ENCODE assay signal across 8 mouse cellular contexts in the genomic region with DNA sequence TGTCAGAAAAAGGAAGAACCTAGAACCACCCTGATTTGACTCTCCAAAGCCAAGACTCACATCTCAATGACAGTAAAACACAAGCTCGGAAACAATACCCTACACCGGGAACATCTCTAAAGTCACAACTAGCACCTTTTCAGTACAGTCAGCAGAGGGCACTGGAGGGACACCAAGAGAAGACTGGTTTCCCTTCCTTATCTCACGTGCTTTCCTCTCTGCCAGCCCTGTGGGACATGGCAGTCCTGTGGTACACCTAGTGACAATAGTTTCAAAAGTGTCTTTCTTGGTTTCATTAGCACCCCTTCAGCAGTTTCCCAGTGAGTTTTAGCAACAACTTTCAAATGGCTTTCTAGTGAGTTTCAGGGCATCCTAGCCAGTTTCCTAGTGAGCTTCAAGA.
DNase-seq lines count a peak whose midpoint lies in the region; ATAC-seq and TF ChIP-seq lines count a peak whose summit lies in the region.

No protein-coding gene starts in this region.

- no peaks in the 10 kb centered on the region for H3K36me3 ChIP-seq in forebrain, embryonic 14.5 days (ENCODE audit: control insufficient read depth, insufficient read depth, low read length)
- no peaks in the 10 kb centered on the region for H3K36me3 ChIP-seq in forebrain, embryonic 12.5 days (replicated peaks)
- no peaks in the 10 kb centered on the region for H3K36me3 ChIP-seq in heart, postnatal 0 days (replicated peaks; ENCODE audit: control insufficient read depth, insufficient read depth, low read length)

- no peaks in the 10 kb centered on the region for H3K27me3 ChIP-seq in forebrain, embryonic 14.5 days (replicated peaks; ENCODE audit: control insufficient read depth, insufficient read depth, low read length)
- H3K27me3 ChIP-seq in forebrain, embryonic 12.5 days: peaks cover 26% of the 10 kb centered on the region
- no peaks in the 10 kb centered on the region for H3K27me3 ChIP-seq in heart, postnatal 0 days (ENCODE audit: control insufficient read depth, insufficient read depth, low read length)

- no peak overlapping the region for H3K4me2 ChIP-seq in forebrain, embryonic 14.5 days (ENCODE audit: low read length)
- no peak overlapping the region for H3K4me2 ChIP-seq in forebrain, embryonic 12.5 days
- no peak overlapping the region for H3K4me2 ChIP-seq in heart, postnatal 0 days (ENCODE audit: low read depth, low read length)

- no peaks in the 10 kb centered on the region for H3K9me3 ChIP-seq in forebrain, embryonic 14.5 days (replicated peaks; ENCODE audit: control insufficient read depth, low read length)
- H3K9me3 ChIP-seq in forebrain, embryonic 12.5 days: no peaks in the 10 kb centered on the region
- H3K9me3 ChIP-seq in heart, postnatal 0 days (replicated peaks; ENCODE audit: control insufficient read depth, low read length): no peaks in the 10 kb centered on the region

- 34% methylated on average over 3 of the region's 3 CpGs for WGBS in forebrain, embryonic 14.5 days
- 13% methylated on average over 3 of the region's 3 CpGs for WGBS in forebrain, embryonic 12.5 days
- 24% methylated on average over 3 of the region's 3 CpGs for WGBS in heart, postnatal 0 days

- peak; percentile 46; the same call in 1 of the 2 replicates for ATAC-seq in forebrain, embryonic 14.5 days
- no peak for ATAC-seq in forebrain, embryonic 12.5 days (ENCODE audit: low FRiP score)
- 0 out of 2 replicates have a peak, but pooled peaks have one; percentile 62 for ATAC-seq in heart, postnatal 0 days (ENCODE audit: insufficient read depth, low read depth)
- ATAC-seq in monocyte, adult 5-6 weeks (replicated peaks; ENCODE audit: insufficient number of reproducible peaks, low FRiP score, low TSS enrichment, poor library complexity, severe bottlenecking): no peak

- no peak overlapping the region for H3K9ac ChIP-seq in forebrain, embryonic 14.5 days (ENCODE audit: low read length)
- no peak overlapping the region for H3K9ac ChIP-seq in forebrain, embryonic 12.5 days
- H3K9ac ChIP-seq in heart, postnatal 0 days (replicated peaks; ENCODE audit: low read depth, low read length): no peak overlapping the region

- no peak for TF ChIP-seq EP300 in heart, postnatal 0 days (IDR thresholded peaks at IDR 0.05; ENCODE audit: low read depth)

- DNase-seq in forebrain, embryonic 14.5 days (ENCODE audit: low spot score): peak; percentile 55
- DNase-seq in A20 (ENCODE audit: low read depth, low spot score): peak; percentile 58
- peak; percentile 3 for DNase-seq in c-Kit-positive CD71-positive TER-119-negative erythroid progenitor cells, embryonic 14.5 days (ENCODE audit: low read depth)
- peak; percentile 74 for DNase-seq in heart, postnatal 0 days (ENCODE audit: low spot score)
- DNase-seq in layer of hippocampus, adult 9-11 months: peak; percentile 7
- peak; percentile 59 for DNase-seq in lung, postnatal 25 days (ENCODE audit: low spot score)

- H3K4me1 ChIP-seq in forebrain, embryonic 14.5 days (ENCODE audit: control insufficient read depth, insufficient read depth, low read length): no peaks in the 10 kb centered on the region
- no peaks in the 10 kb centered on the region for H3K4me1 ChIP-seq in forebrain, embryonic 12.5 days
- H3K4me1 ChIP-seq in heart, postnatal 0 days (ENCODE audit: control insufficient read depth, insufficient read depth): no peaks in the 10 kb centered on the region

- TF ChIP-seq CTCF in heart, postnatal 0 days (IDR thresholded peaks at IDR 0.05; ENCODE audit: low read depth): peak; percentile 75

- H3K27ac ChIP-seq in forebrain, embryonic 14.5 days (ENCODE audit: low read depth, low read length): no peak overlapping the region
- no peak overlapping the region for H3K27ac ChIP-seq in forebrain, embryonic 12.5 days
- H3K27ac ChIP-seq in heart, postnatal 0 days (ENCODE audit: low read depth): no peak overlapping the region

- H3K4me3 ChIP-seq in forebrain, embryonic 14.5 days (ENCODE audit: low read depth, low read length): no peak overlapping the region
- H3K4me3 ChIP-seq in forebrain, embryonic 12.5 days (replicated peaks): no peak overlapping the region
- H3K4me3 ChIP-seq in heart, postnatal 0 days (ENCODE audit: low read depth, low read length): no peak overlapping the region

Comparison
In these comparisons a context has a peak if more than half of its experiments do, and no peak if none do; other contexts are left out.
1. ATAC-seq: peak in forebrain, embryonic 14.5 days (single experiment) and heart, postnatal 0 days (single experiment); none in forebrain, embryonic 12.5 days (single experiment) and monocyte, adult 5-6 weeks (single experiment).
2. DNase-seq: peak in every context shown above with its lines; median percentile 74 in heart, postnatal 0 days; 59 in lung, postnatal 25 days; 58 in A20; 55 in forebrain, embryonic 14.5 days; 7 in layer of hippocampus, adult 9-11 months; 3 in c-Kit-positive CD71-positive TER-119-negative erythroid progenitor cells, embryonic 14.5 days.